Mouse (Mus musculus) neural tube, embryonic 13.5 days (tissue): ENCODE measurements around the gene Phf23. TPM values are rescaled to one million over a fixed set of nuclear protein-coding genes. Genes with fewer than 3 reads are reported as not detected.
A peak's percentile ranks its signal among the peaks of the same experiment; 100 is the strongest.

Experiments
- microRNA counts: library from miRNA; unstranded; fragments of <30 nt; microRNA quantifications from one replicate; lab custom pipeline; 2016
- microRNA-seq: library from miRNA; unstranded; fragments of <30 nt; microRNA quantifications from one replicate; pipeline ENCODE4, GENCODE M21; 2016
- polyA plus RNA-seq: library from polyadenylated mRNA; unstranded; fragments of >200 nt; fragmentation: Nextera tagmentation; extraction: Ambion mirVana; gene quantifications from 2 replicates; pipeline ENCODE4 v1.2.1, GENCODE M21; 2015

The Phf23 gene
- polyA plus RNA-seq, 1 experiment from 2014 or later: 76.3 TPM

MicroRNA genes within 50 kb of the gene (microRNA counts, 519-probe panel; counts per million panel counts)
- microRNA mmu-miR-324-3p (lab: Ali Mortazavi, UCI): not detected
- microRNA mmu-miR-324-5p (lab: Ali Mortazavi, UCI): 3,891 counts per million, percentile 61 among the panel's probes with 10 or more counts

Small RNA genes lying within 50 kb of the gene (microRNA-seq; reads per million reads assigned to microRNA genes)
- gene Gm44349: not detected
- gene Mir324: 1,875 reads per million, percentile 85 among the genes with 10 or more reads in this experiment

Other genes with a start within 250 kb of the Phf23 start
- gene Polr2a, start 237.1 kb upstream of the Phf23 start, polyA plus RNA-seq: 22.9 and 27.2 TPM in 2 replicates
- gene Slc35g3, start 233.8 kb upstream of the Phf23 start, polyA plus RNA-seq: 0.13 TPM in 1 of 2 replicates, not detected in the other
- gene Zbtb4, start 229.9 kb upstream of the Phf23 start, polyA plus RNA-seq: 2.5 and 2.9 TPM in 2 replicates
- 2.4 and 4.5 TPM in 2 replicates for gene Chrnb1, start 199.8 kb upstream of the Phf23 start, polyA plus RNA-seq
- 6.8 and 8.9 TPM in 2 replicates for gene Fgf11, start 193.9 kb upstream of the Phf23 start, polyA plus RNA-seq
- 0.74 and 1.4 TPM in 2 replicates for gene Tmem102, start 190.2 kb upstream of the Phf23 start, polyA plus RNA-seq
- gene Gm39566, start 180.5 kb upstream of the Phf23 start, polyA plus RNA-seq: not detected in 2 replicates
- gene Spem2, start 177.3 kb upstream of the Phf23 start, polyA plus RNA-seq: not detected in 2 replicates
- 0.43 and 0.98 TPM in 2 replicates for gene Spem1, start 173.6 kb upstream of the Phf23 start, polyA plus RNA-seq
- gene Nlgn2, start 158.0 kb upstream of the Phf23 start, polyA plus RNA-seq: 17.1 and 18.1 TPM in 2 replicates
- 321 and 416 TPM in 2 replicates for gene Tmem256, start 157.3 kb upstream of the Phf23 start, polyA plus RNA-seq
- gene Plscr3, start 149.4 kb upstream of the Phf23 start, polyA plus RNA-seq: 62.5 and 65.6 TPM in 2 replicates
- 0.29 and 0.51 TPM in 2 replicates for gene Tnk1, start 137.0 kb upstream of the Phf23 start, polyA plus RNA-seq
- not detected in 2 replicates for gene Tmem95, start 117.8 kb upstream of the Phf23 start, polyA plus RNA-seq
- 2.0 and 3.3 TPM in 2 replicates for gene Kctd11, start 114.4 kb upstream of the Phf23 start, polyA plus RNA-seq
- gene Acap1, start 100.2 kb upstream of the Phf23 start, polyA plus RNA-seq: 0.28 and 0.80 TPM in 2 replicates
- gene 2810408A11Rik, start 94.8 kb upstream of the Phf23 start, polyA plus RNA-seq: 10.9 and 11.7 TPM in 2 replicates
- 13.8 and 20.5 TPM in 2 replicates for gene Neurl4, start 94.7 kb upstream of the Phf23 start, polyA plus RNA-seq
- gene Gps2, start 81.9 kb upstream of the Phf23 start, polyA plus RNA-seq: 60.4 and 76.5 TPM in 2 replicates
- 1,157 and 1,178 TPM in 2 replicates for gene Eif5a, start 73.8 kb upstream of the Phf23 start, polyA plus RNA-seq
- 4.7 and 5.0 TPM in 2 replicates for gene Ybx2, start 60.0 kb upstream of the Phf23 start, polyA plus RNA-seq
- gene Slc2a4, start 47.6 kb upstream of the Phf23 start, polyA plus RNA-seq: 3.6 and 6.4 TPM in 2 replicates
- 0.33 and 1.7 TPM in 2 replicates for gene Cldn7, start 31.0 kb upstream of the Phf23 start, polyA plus RNA-seq
- gene Ctdnep1, start 14.6 kb upstream of the Phf23 start, polyA plus RNA-seq: 21.5 and 22.5 TPM in 2 replicates
- 160 and 162 TPM in 2 replicates for gene Elp5, start 13.3 kb upstream of the Phf23 start, polyA plus RNA-seq
- gene Gabarap, start 4.6 kb upstream of the Phf23 start, polyA plus RNA-seq: 679 and 746 TPM in 2 replicates
- 26.7 and 28.8 TPM in 2 replicates for gene Dvl2, start 4.8 kb downstream of the Phf23 start, polyA plus RNA-seq
- 58.2 and 60.9 TPM in 2 replicates for gene Acadvl, start 19.6 kb downstream of the Phf23 start, polyA plus RNA-seq
- gene Dlg4, start 21.2 kb downstream of the Phf23 start, polyA plus RNA-seq: 23.1 and 23.5 TPM in 2 replicates
- gene Asgr1, start 58.3 kb downstream of the Phf23 start, polyA plus RNA-seq: 1.4 and 2.6 TPM in 2 replicates
- gene Asgr2, start 96.9 kb downstream of the Phf23 start, polyA plus RNA-seq: 0.39 TPM in 1 of 2 replicates, not detected in the other
- gene Mgl2, start 134.6 kb downstream of the Phf23 start, polyA plus RNA-seq: 0.21 and 0.39 TPM in 2 replicates
- gene Clec10a, start 160.4 kb downstream of the Phf23 start, polyA plus RNA-seq: 0.55 and 0.64 TPM in 2 replicates
- gene Slc16a11, start 217.0 kb downstream of the Phf23 start, polyA plus RNA-seq: 3.0 and 3.4 TPM in 2 replicates
- gene Slc16a13, start 225.3 kb downstream of the Phf23 start, polyA plus RNA-seq: 14.7 and 15.8 TPM in 2 replicates
- gene Bcl6b, start 234.0 kb downstream of the Phf23 start, polyA plus RNA-seq: 6.0 and 6.1 TPM in 2 replicates
- 161 and 174 TPM in 2 replicates for gene 0610010K14Rik, start 242.1 kb downstream of the Phf23 start, polyA plus RNA-seq
- 17.0 and 18.3 TPM in 2 replicates for gene Gm21988, start 244.1 kb downstream of the Phf23 start, polyA plus RNA-seq
- 362 and 382 TPM in 2 replicates for gene Rnasek, start 244.1 kb downstream of the Phf23 start, polyA plus RNA-seq